Mouse (Mus musculus): ENCODE measurements at regions not wholly inside any gene's neighbourhood (a gene's known extent, or its start where the extent isn't known, plus 50 kb on each side); places are given as distances from the start of the nearest gene placed in this dataset.

- DNase-seq (ENCODE audit: low read depth in 1 of 2, low spot score in 2 of 2): no peak
These were observed 223.9 kb upstream of the Pard3b start for GRCm38 (mm10) chr1:61414772-61415171.

DNA sequence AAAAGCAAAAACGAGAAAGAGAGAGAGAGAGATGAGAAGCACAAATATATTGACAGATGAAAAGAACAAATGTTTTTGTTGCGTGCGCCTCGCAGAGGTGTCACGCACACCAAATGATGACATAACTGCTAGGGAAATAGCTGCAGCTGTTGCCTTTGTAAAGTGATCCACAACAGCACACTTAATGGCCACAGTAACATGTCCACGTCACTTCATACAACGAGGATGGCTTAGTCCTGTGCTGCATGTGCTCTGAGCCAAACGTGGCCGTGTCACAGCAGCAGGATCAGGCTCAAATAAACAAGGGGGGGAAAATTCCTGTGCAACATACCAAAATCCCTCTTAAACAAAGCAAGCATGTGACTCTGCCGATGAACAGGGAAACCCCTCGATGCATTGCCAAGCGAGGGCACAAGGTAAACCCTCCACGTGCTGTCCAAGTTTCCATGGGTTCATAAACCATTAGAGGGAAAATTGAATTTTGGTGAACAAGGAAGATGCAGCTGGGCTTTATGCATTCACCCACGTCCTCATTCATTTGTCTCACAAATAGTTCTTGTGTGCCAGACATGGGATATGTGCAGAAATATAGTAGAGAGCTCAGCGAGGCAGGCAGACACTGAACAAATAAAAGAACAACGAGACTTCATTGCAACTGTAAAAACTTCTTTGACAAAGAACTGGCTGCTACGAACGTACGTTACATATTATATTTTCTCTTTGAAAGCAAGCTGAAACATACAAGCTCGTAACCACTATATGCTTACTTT is 223.0 kb upstream of the Pard3b start:
- no peak for DNase-seq (ENCODE audit: low read depth in 1 of 2, low spot score in 2 of 2)

- no peak for DNase-seq (ENCODE audit: low read depth in 1 of 2, low spot score in 2 of 2)
These were observed 220.2 kb upstream of the Pard3b start for GRCm38 (mm10) chr1:61418396-61418795.

GRCm38 (mm10) chr1:61419839-61420238 is 218.8 kb upstream of the Pard3b start:
- DNase-seq (ENCODE audit: low read depth in 1 of 2, low spot score in 2 of 2): no peak

DNA sequence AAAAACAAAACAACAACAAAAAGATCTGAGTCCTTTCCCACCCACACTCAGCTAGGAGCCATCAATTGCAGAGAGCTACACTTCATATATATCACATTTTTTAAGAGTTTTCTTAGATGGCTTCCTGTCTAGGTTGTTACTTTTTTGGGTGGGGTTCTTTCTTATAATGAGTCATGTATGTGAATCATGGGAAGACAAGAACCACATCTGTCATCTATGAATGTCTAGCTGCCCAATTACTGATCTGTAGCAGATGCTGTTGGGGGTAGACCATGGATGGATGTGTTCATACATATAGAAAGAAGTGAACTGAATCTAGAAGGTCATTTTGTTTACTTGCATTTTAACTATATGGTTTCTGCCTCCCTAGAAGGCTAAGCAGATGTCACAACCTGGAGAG is 215.4 kb upstream of the Pard3b start:
- no peak for DNase-seq (ENCODE audit: low read depth in 1 of 2, low spot score in 2 of 2)

- DNase-seq (ENCODE audit: low read depth in 1 of 2, low spot score in 2 of 2): no peak
These were observed 209.7 kb upstream of the Pard3b start for GRCm38 (mm10) chr1:61428706-61429501.

GRCm38 (mm10) chr1:61437603-61438002 is 201.0 kb upstream of the Pard3b start:
- DNase-seq (ENCODE audit: low read depth in 1 of 2, low spot score in 2 of 2): no peak

- DNase-seq (ENCODE audit: low read depth in 1 of 2, low spot score in 2 of 2): no peak
These were observed 177.2 kb upstream of the Pard3b start for GRCm38 (mm10) chr1:61461435-61461834.

DNA sequence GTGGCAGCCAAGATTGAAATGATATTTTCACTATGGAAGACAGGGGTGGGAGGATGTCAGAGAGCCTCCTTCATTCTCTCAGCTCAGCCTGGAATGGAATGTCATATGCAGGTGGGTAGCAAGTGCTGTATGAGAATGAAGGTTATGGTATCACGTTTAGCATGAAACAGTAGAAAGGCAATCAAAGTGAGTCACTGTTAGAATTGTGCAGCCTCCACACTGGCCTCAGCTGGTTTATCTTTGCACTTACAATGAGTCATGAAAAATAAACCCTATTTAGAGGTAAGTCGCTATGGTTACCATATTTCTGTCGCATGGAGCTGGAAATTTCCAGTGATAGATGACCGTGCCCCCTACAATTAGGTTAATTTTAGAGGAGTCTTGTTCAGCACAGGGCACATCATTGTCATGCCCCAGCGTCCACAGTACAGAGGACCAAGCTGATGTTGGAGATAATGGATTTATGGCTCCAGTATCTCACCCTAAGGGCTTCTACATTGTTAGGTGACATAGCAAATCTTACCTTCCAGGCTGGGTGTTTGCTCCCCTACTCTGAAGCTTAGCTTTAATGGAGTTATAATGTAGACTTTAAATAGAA is 167.9 kb upstream of the Pard3b start:
- DNase-seq (ENCODE audit: low read depth in 1 of 2, low spot score in 2 of 2): no peak

GRCm38 (mm10) chr1:61471779-61472578 is 166.6 kb upstream of the Pard3b start:
- no peak for DNase-seq (ENCODE audit: low read depth in 1 of 2, low spot score in 2 of 2)

GRCm38 (mm10) chr1:61472579-61473242 is 165.9 kb upstream of the Pard3b start:
- DNase-seq (ENCODE audit: low read depth in 1 of 2, low spot score in 2 of 2): no peak

DNA sequence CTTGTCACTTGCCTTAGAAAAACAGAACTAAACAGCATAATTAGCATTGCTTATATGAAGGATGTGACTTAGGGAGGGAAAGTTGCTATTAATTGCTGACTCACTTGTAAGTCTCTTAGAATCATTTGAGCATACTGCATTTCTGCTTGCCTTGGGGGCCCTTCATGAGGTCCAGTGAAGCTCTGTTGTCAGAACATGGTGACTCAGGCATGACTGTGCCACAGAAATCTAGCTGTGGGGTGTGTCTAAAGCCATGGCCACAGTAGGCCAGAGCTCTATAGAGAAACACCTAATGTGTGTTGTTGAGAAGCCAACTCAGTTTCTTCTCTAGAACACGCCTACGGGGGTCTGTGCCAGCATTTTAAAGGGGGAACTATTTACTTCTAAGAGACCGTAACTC is 153.2 kb upstream of the Pard3b start:
- DNase-seq (ENCODE audit: low read depth in 1 of 2, low spot score in 2 of 2): no peak

GRCm38 (mm10) chr1:61524886-61525285 is 113.7 kb upstream of the Pard3b start:
- DNase-seq (ENCODE audit: low read depth in 1 of 2, low spot score in 2 of 2): no peak

DNA sequence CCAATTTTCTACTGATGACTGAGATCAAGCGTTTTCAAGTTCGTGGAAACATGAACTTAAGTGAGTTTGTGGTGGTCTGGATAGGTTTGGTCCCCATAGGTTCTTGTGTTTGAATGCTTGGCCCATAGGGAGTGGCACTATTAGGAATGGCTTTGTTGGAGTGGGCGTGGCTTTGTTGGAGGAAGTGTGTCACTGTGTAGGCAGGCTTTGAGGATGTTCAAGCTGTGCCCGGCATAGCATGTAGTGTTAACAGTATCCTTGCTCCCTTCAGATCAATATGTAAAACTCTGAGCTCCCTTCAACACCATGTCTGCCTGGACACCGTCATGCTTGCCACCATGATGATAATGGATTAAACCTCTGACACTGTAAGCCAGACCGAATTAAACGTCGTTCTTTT is 112.7 kb upstream of the Pard3b start:
- no peak for DNase-seq (ENCODE audit: low read depth in 1 of 2, low spot score in 2 of 2)

GRCm38 (mm10) chr1:61528757-61529156 is 109.9 kb upstream of the Pard3b start:
- no peak for DNase-seq (ENCODE audit: low read depth in 1 of 2, low spot score in 2 of 2)

GRCm38 (mm10) chr1:61530166-61530565 is 108.5 kb upstream of the Pard3b start:
- no peak for DNase-seq (ENCODE audit: low read depth in 1 of 2, low spot score in 2 of 2)

DNA sequence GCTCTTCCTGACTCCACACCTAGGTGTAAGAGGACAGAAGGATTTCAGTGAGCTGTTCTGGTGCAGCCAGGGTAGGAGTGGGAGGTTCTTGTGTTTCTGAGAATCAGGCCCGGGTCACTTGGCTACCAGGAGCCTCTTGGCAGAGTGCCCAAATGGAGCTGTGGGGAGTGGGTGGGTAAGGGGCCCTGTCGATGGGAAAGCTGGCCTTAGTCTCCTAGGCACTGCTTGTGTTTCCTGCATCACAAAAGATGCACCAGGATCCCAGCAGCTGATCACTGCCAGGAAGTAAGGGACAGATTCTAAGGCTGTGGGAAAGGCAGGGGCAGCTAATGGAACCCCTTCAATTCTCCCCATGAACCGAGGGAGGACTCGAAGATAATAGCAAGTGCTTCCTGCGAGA is 107.1 kb upstream of the Pard3b start:
- no peak for DNase-seq (ENCODE audit: low read depth in 1 of 2, low spot score in 2 of 2)

- DNase-seq (ENCODE audit: low read depth in 1 of 2, low spot score in 2 of 2): no peak
These were observed 98.5 kb upstream of the Pard3b start for GRCm38 (mm10) chr1:61540081-61540480.

- no peak for DNase-seq (ENCODE audit: low read depth in 1 of 2, low spot score in 2 of 2)
These were observed 97.5 kb upstream of the Pard3b start for GRCm38 (mm10) chr1:61541166-61541565.

- no peak for DNase-seq (ENCODE audit: low read depth in 1 of 2, low spot score in 2 of 2)
These were observed 85.8 kb upstream of the Pard3b start for GRCm38 (mm10) chr1:61552577-61553517.
